Mouse (Mus musculus): ENCODE measurements around the gene Ccnb2. TPM values are rescaled to one million over a fixed set of nuclear protein-coding genes. Genes with fewer than 3 reads are reported as not detected.

Gene Ccnb2
- 2.6 and 2.7 TPM in 2 replicates for polyA plus RNA-seq (2012; rRNA removed; ENCODE audit: low replicate concordance)

GRCm38 (mm10) chr9:70421257-70422056 lies at the start of gene Ccnb2:
Gene Ccnb2 (minus strand): TSS chr9:70421547.

Other genes starting within 250 kb of the Ccnb2 start
- 9.4 and 10.0 TPM in 2 replicates for gene Myo1e, start 214.2 kb downstream of the Ccnb2 start, polyA plus RNA-seq (2012; rRNA removed; ENCODE audit: low replicate concordance)
- 55.2 and 57.3 TPM in 2 replicates for gene Rnf111, start 82.2 kb upstream of the Ccnb2 start, polyA plus RNA-seq (2012; rRNA removed; ENCODE audit: low replicate concordance)
- 6.5 and 9.1 TPM in 2 replicates for gene Sltm, start 121.2 kb upstream of the Ccnb2 start, polyA plus RNA-seq (2012; rRNA removed; ENCODE audit: low replicate concordance)
- 0.96 and 8.8 TPM in 2 replicates for gene Gm10642, start 234.7 kb upstream of the Ccnb2 start, polyA plus RNA-seq (2012; rRNA removed; ENCODE audit: low replicate concordance)
- 8.6 and 21.3 TPM in 2 replicates for gene Mindy2, start 235.6 kb upstream of the Ccnb2 start, polyA plus RNA-seq (2012; rRNA removed; ENCODE audit: low replicate concordance)

Measured in mammary gland, adult 2 months (tissue).